In genomic region chr10:83871736-83872400, GRCm38 (mm10) we compare ENCODE assay signal across 11 mouse cellular contexts.
DNase-seq lines count a peak whose midpoint lies in the region; ATAC-seq and TF ChIP-seq lines count a peak whose summit lies in the region.
"Had no signal": no experiment of that assay in that cellular context is flagged by ENCODE, and none has a peak within 500 bp of the region (broad histone marks: within the 10 kb centered on the region; RNA-seq: fewer than 3 reads in every experiment).

No protein-coding gene starts in this region.

- H3K4me2 ChIP-seq in intestine, embryonic 16.5 days (ENCODE audit: low read depth, low read length), result no peak overlapping the region
- H3K4me2 ChIP-seq in intestine, embryonic 15.5 days (replicated peaks), result no peak overlapping the region
- no peak overlapping the region for H3K4me2 ChIP-seq in kidney, embryonic 16.5 days (replicated peaks; ENCODE audit: low read depth, low read length)
- H3K4me2 ChIP-seq: hindbrain, embryonic 12.5 days had no signal

- WGBS in intestine, embryonic 16.5 days, result 45% methylated on average over 4 of the region's 4 CpGs
- 41% methylated on average over 4 of the region's 4 CpGs for WGBS in intestine, embryonic 15.5 days
- 28% methylated on average over 4 of the region's 4 CpGs for WGBS in heart, adult 2 months
- 33% methylated on average over 4 of the region's 4 CpGs for WGBS in kidney, embryonic 16.5 days

- ATAC-seq in intestine, embryonic 16.5 days, result peak; percentile 36; the same call in 1 of the 2 replicates
- ATAC-seq in intestine, embryonic 15.5 days, result no peak
- 0 out of 2 replicates have a peak, but pooled peaks have one; percentile 46 for ATAC-seq in kidney, embryonic 16.5 days (ENCODE audit: low FRiP score, low TSS enrichment)

- H3K79me2 ChIP-seq in heart, adult 2 months (replicated peaks; ENCODE audit: control insufficient read depth, insufficient read depth, low read length), result no peaks in the 10 kb centered on the region

- H3K27ac ChIP-seq in intestine, embryonic 16.5 days (ENCODE audit: low read length), result no peak overlapping the region
- no peak overlapping the region for H3K27ac ChIP-seq in intestine, embryonic 15.5 days
- H3K27ac ChIP-seq in heart, adult 2 months, result peak overlapping the region; percentile 63
- no peak overlapping the region for H3K27ac ChIP-seq in kidney, embryonic 16.5 days (ENCODE audit: low read length)
- H3K27ac ChIP-seq: hindbrain, embryonic 12.5 days had no signal

- H3K27me3 ChIP-seq in intestine, embryonic 16.5 days (replicated peaks; ENCODE audit: control insufficient read depth, insufficient read depth, low read length), result no peaks in the 10 kb centered on the region
- H3K27me3 ChIP-seq in intestine, embryonic 15.5 days (replicated peaks), result no peaks in the 10 kb centered on the region
- H3K27me3 ChIP-seq in heart, adult 2 months (ENCODE audit: control insufficient read depth, insufficient read depth, low read length), result no peaks in the 10 kb centered on the region
- no peaks in the 10 kb centered on the region for H3K27me3 ChIP-seq in kidney, embryonic 16.5 days (ENCODE audit: insufficient read depth, low read length)
- H3K27me3 ChIP-seq: hindbrain, embryonic 12.5 days had no signal

- no peak for TF ChIP-seq POLR2A in heart, adult 2 months (IDR thresholded peaks at IDR 0.05; ENCODE audit: insufficient read depth, low read depth, low read length)

- H3K9ac ChIP-seq in intestine, embryonic 16.5 days (ENCODE audit: low read depth, low read length), result no peak overlapping the region
- no peak overlapping the region for H3K9ac ChIP-seq in intestine, embryonic 15.5 days
- no peak overlapping the region for H3K9ac ChIP-seq in heart, adult 2 months (ENCODE audit: low read depth, low read length)
- H3K9ac ChIP-seq in kidney, embryonic 16.5 days (replicated peaks; ENCODE audit: low read length), result no peak overlapping the region
- H3K9ac ChIP-seq: hindbrain, embryonic 12.5 days had no signal

- peak; percentile 95 for TF ChIP-seq EP300 in heart, adult 2 months (IDR thresholded peaks at IDR 0.05; ENCODE audit: insufficient read depth, low read depth, low read length)

- no peak overlapping the region for H3K4me3 ChIP-seq in intestine, embryonic 16.5 days (ENCODE audit: low read length)
- H3K4me3 ChIP-seq in intestine, embryonic 15.5 days (replicated peaks), result no peak overlapping the region
- H3K4me3 ChIP-seq in heart, adult 2 months, result no peak overlapping the region
- H3K4me3 ChIP-seq in kidney, embryonic 16.5 days (ENCODE audit: low read length), result no peak overlapping the region
- H3K4me3 ChIP-seq: hindbrain, embryonic 12.5 days had no signal

- peak; percentile 72 to 84 for DNase-seq in heart, adult 2 months
- peak; percentile 25 for DNase-seq in mesoderm, embryonic 11.5 days (ENCODE audit: low read depth, low spot score)
- no peak for DNase-seq in MN1 (ENCODE audit: low spot score)
- no peak for DNase-seq in thymus, postnatal 0 days (ENCODE audit: low spot score)
- DNase-seq in retina, embryonic 14.5 days (ENCODE audit: low spot score), result no peak
- DNase-seq: adrenal gland, postnatal 14 days; layer of hippocampus, postnatal 36 days had no signal

- H3K9me3 ChIP-seq in intestine, embryonic 16.5 days (ENCODE audit: control insufficient read depth, low read length), result no peaks in the 10 kb centered on the region
- no peaks in the 10 kb centered on the region for H3K9me3 ChIP-seq in intestine, embryonic 15.5 days
- H3K9me3 ChIP-seq in kidney, embryonic 16.5 days (ENCODE audit: low read length), result no peaks in the 10 kb centered on the region
- H3K9me3 ChIP-seq: hindbrain, embryonic 12.5 days had no signal

- TF ChIP-seq CTCF in heart, adult 2 months (IDR thresholded peaks at IDR 0.05), result no peak

- no peaks in the 10 kb centered on the region for H3K4me1 ChIP-seq in intestine, embryonic 16.5 days (ENCODE audit: control insufficient read depth, insufficient read depth, low read length)
- no peaks in the 10 kb centered on the region for H3K4me1 ChIP-seq in intestine, embryonic 15.5 days (replicated peaks)
- H3K4me1 ChIP-seq in heart, adult 2 months (ENCODE audit: control insufficient read depth, insufficient read depth, low read length), result peaks cover 8% of the 10 kb centered on the region
- no peaks in the 10 kb centered on the region for H3K4me1 ChIP-seq in kidney, embryonic 16.5 days (ENCODE audit: insufficient read depth, low read length)

- intact Hi-C loops in heart, adult 2 months (cut with DNase I), result loop anchor here (1.0 to 5.0 kb wide), 4 partner anchors 53 to 185 kb away; no protein-coding TSS in a partner anchor

- H3K36me3 ChIP-seq in intestine, embryonic 16.5 days (ENCODE audit: control insufficient read depth, insufficient read depth, low read length), result no peaks in the 10 kb centered on the region
- no peaks in the 10 kb centered on the region for H3K36me3 ChIP-seq in intestine, embryonic 15.5 days
- H3K36me3 ChIP-seq in heart, adult 2 months (ENCODE audit: control insufficient read depth, insufficient read depth, low read length), result no peaks in the 10 kb centered on the region
- H3K36me3 ChIP-seq in kidney, embryonic 16.5 days (ENCODE audit: insufficient read depth, low read length), result no peaks in the 10 kb centered on the region
- H3K36me3 ChIP-seq: hindbrain, embryonic 12.5 days had no signal

Comparison
In these comparisons a context has a peak if more than half of its experiments do, and no peak if none do; other contexts are left out.
1. DNase-seq: peak in heart, adult 2 months (2 of 2) and mesoderm, embryonic 11.5 days (single experiment); none in MN1 (single experiment), thymus, postnatal 0 days (single experiment) and retina, embryonic 14.5 days (single experiment).